Mouse (Mus musculus) kidney, embryonic 15.5 days (tissue): ENCODE results near the gene Sema3a. TPM values are rescaled to one million over a fixed set of nuclear protein-coding genes. Genes with fewer than 3 reads are reported as not detected.

Experiments used
- ATAC-seq: fragments of 200-750 bp; cut with Nextera tagmentation; replicated peaks from 2 replicates; pipeline ENCODE4 v1.8.0; 2017; ENCODE audit warnings: moderate TSS enrichment; ENCODE audit not compliant: low FRiP score
- H3K27ac ChIP-seq: fragments of 300-500 bp; sonication (generic); 2 replicates; pipeline ENCODE4 v1.5.1; 2015; ENCODE audit warnings: mild to moderate bottlenecking, inconsistent platforms
- H3K27me3 ChIP-seq: fragments of 300-500 bp; sonication (generic); 2 replicates; pipeline ENCODE4 v1.6.1; 2015; ENCODE audit warnings: inconsistent platforms
- H3K36me3 ChIP-seq: fragments of 300-500 bp; sonication (generic); 2 replicates; pipeline ENCODE4 v1.6.1; 2015; ENCODE audit warnings: inconsistent platforms
- H3K4me1 ChIP-seq: fragments of 300-500 bp; sonication (generic); 2 replicates; pipeline ENCODE4 v1.6.1; 2015; ENCODE audit warnings: inconsistent platforms
- H3K4me2 ChIP-seq: fragments of 300-500 bp; sonication (generic); 2 replicates; pipeline ENCODE4 v1.6.1; 2015; ENCODE audit warnings: moderate library complexity, mild to moderate bottlenecking, inconsistent platforms
- H3K4me3 ChIP-seq: fragments of 300-500 bp; sonication (generic); replicated peaks from 2 replicates; pipeline ENCODE4 v1.5.1; 2015; ENCODE audit warnings: mild to moderate bottlenecking, inconsistent platforms
- H3K9ac ChIP-seq: fragments of 300-500 bp; sonication (generic); 2 replicates; pipeline ENCODE4 v1.6.1; 2015; ENCODE audit warnings: mild to moderate bottlenecking, inconsistent platforms
- H3K9me3 ChIP-seq: fragments of 300-500 bp; sonication (generic); replicated peaks from 2 replicates; pipeline ENCODE4 v1.6.1; 2016; ENCODE audit warnings: inconsistent platforms
- WGBS: fragments of 180-500 bp; shearing (Covaris S2); methylation state at CpG from one replicate; pipeline ENCODE4 v1.1.7; 2015; ENCODE audit warnings: mixed read lengths; 5-methylcytosine and 5-hydroxymethylcytosine counted together
- polyA plus RNA-seq: library from polyadenylated mRNA; unstranded; fragments of >200 nt; fragmentation: Nextera tagmentation; extraction: Ambion mirVana; gene quantifications from 2 replicates; pipeline ENCODE4 v1.2.1, GENCODE M21; 2015

Sema3a gene
- polyA plus RNA-seq, 1 experiment from 2014 or later = 24.6 TPM

- H3K27ac ChIP-seq = no peak overlapping the region
- H3K4me3 ChIP-seq = no peak overlapping the region
- H3K9ac ChIP-seq = no peak overlapping the region
- no peak overlapping the region for H3K4me2 ChIP-seq
- H3K4me1 ChIP-seq = no peaks in the 10 kb centered on the region
- H3K27me3 ChIP-seq = no peaks in the 10 kb centered on the region
- ATAC-seq = no peak
- no peaks in the 10 kb centered on the region for H3K9me3 ChIP-seq
- H3K36me3 ChIP-seq = no peaks in the 10 kb centered on the region
- WGBS = 86% methylated on average over 3 of the region's 3 CpGs
Observed at GRCm38 (mm10) chr5:13387679-13388078, 262.5 kb downstream of the Sema3a start.

- 71% methylated on average over 3 of the region's 3 CpGs for WGBS
- no peaks in the 10 kb centered on the region for H3K27me3 ChIP-seq
- H3K4me1 ChIP-seq = no peaks in the 10 kb centered on the region
- H3K4me2 ChIP-seq = no peak overlapping the region
- ATAC-seq = no peak
- H3K4me3 ChIP-seq = no peak overlapping the region
- no peaks in the 10 kb centered on the region for H3K36me3 ChIP-seq
- H3K9ac ChIP-seq = no peak overlapping the region
- H3K27ac ChIP-seq = no peak overlapping the region
- no peaks in the 10 kb centered on the region for H3K9me3 ChIP-seq
Observed at GRCm38 (mm10) chr5:13389995-13390394, 264.8 kb downstream of the Sema3a start.

- ATAC-seq = no peak
- H3K27ac ChIP-seq = no peak overlapping the region
Observed at GRCm38 (mm10) chr5:13405432-13405831, 280.2 kb downstream of the Sema3a start.

GRCm38 (mm10) chr5:13406131-13406530 is 280.9 kb downstream of the Sema3a start:
- Histone ChIP-seq H3K4me3 (no peak overlapping the region), H3K9me3 (no peaks in the 10 kb centered on the region), H3K4me1 (no peaks in the 10 kb centered on the region), H3K4me2 (no peak overlapping the region), H3K36me3 (no peaks in the 10 kb centered on the region), H3K9ac (no peak overlapping the region), H3K27ac (no peak overlapping the region), H3K27me3 (no peaks in the 10 kb centered on the region)
- ATAC-seq = no peak
- WGBS = 75% methylated on average over 2 of the region's 2 CpGs

More at GRCm38 (mm10) chr5:13405432-13405831, 280.2 kb downstream of the Sema3a start:
- Histone ChIP-seq H3K36me3 (no peaks in the 10 kb centered on the region), H3K9me3 (no peaks in the 10 kb centered on the region), H3K4me2 (no peak overlapping the region), H3K4me1 (no peaks in the 10 kb centered on the region), H3K27me3 (no peaks in the 10 kb centered on the region), H3K9ac (no peak overlapping the region), H3K4me3 (no peak overlapping the region)
- 36% methylated on average over 1 of the region's 1 CpGs for WGBS

GRCm38 (mm10) chr5:13411920-13412319 is 286.7 kb downstream of the Sema3a start:
- H3K27ac ChIP-seq = no peak overlapping the region
- H3K4me1 ChIP-seq = no peaks in the 10 kb centered on the region
- no peaks in the 10 kb centered on the region for H3K9me3 ChIP-seq
- H3K27me3 ChIP-seq = no peaks in the 10 kb centered on the region
- H3K4me2 ChIP-seq = no peak overlapping the region
- H3K4me3 ChIP-seq = no peak overlapping the region
- WGBS = 74% methylated on average over 2 of the region's 2 CpGs
- no peaks in the 10 kb centered on the region for H3K36me3 ChIP-seq
- no peak for ATAC-seq
- no peak overlapping the region for H3K9ac ChIP-seq

- Histone ChIP-seq H3K4me2 (no peak overlapping the region), H3K9me3 (no peaks in the 10 kb centered on the region), H3K27ac (no peak overlapping the region), H3K4me1 (no peaks in the 10 kb centered on the region), H3K4me3 (no peak overlapping the region), H3K27me3 (no peaks in the 10 kb centered on the region), H3K36me3 (no peaks in the 10 kb centered on the region), H3K9ac (no peak overlapping the region)
- 79% methylated on average over 2 of the region's 2 CpGs for WGBS
- no peak for ATAC-seq
Observed at GRCm38 (mm10) chr5:13413915-13414525, 288.8 kb downstream of the Sema3a start.

- no peaks in the 10 kb centered on the region for H3K4me1 ChIP-seq
Observed at GRCm38 (mm10) chr5:13416960-13417710, 291.9 kb downstream of the Sema3a start.

GRCm38 (mm10) chr5:13421276-13421925 is 296.2 kb downstream of the Sema3a start:
- no peak overlapping the region for H3K9ac ChIP-seq
- no peaks in the 10 kb centered on the region for H3K27me3 ChIP-seq
- 81% methylated on average over 5 of the region's 5 CpGs for WGBS
- 0 out of 2 replicates have a peak, but pooled peaks cover 2% of the 10 kb centered on the region for H3K36me3 ChIP-seq
- H3K4me1 ChIP-seq = no peaks in the 10 kb centered on the region
- no peak for ATAC-seq
- no peak overlapping the region for H3K4me3 ChIP-seq
- no peak overlapping the region for H3K4me2 ChIP-seq
- no peaks in the 10 kb centered on the region for H3K9me3 ChIP-seq
- no peak overlapping the region for H3K27ac ChIP-seq

More at GRCm38 (mm10) chr5:13416960-13417710, 291.9 kb downstream of the Sema3a start:
- 42% methylated on average over 3 of the region's 3 CpGs for WGBS
- Histone ChIP-seq H3K27me3 (no peaks in the 10 kb centered on the region), H3K36me3 (no peaks in the 10 kb centered on the region), H3K27ac (0 out of 2 replicates have a peak overlapping the region, but pooled peaks have one; percentile 24), H3K4me2 (no peak overlapping the region), H3K9ac (no peak overlapping the region), H3K4me3 (no peak overlapping the region), H3K9me3 (no peaks in the 10 kb centered on the region)
- peak; percentile 69; the same call in 1 of the 2 replicates for ATAC-seq

- 0 out of 2 replicates have a peak, but pooled peaks cover 2% of the 10 kb centered on the region for H3K36me3 ChIP-seq
- H3K27ac ChIP-seq = no peak overlapping the region
- H3K4me1 ChIP-seq = no peaks in the 10 kb centered on the region
- 66% methylated on average over 1 of the region's 1 CpGs for WGBS
- no peak overlapping the region for H3K4me3 ChIP-seq
- no peak overlapping the region for H3K9ac ChIP-seq
- H3K9me3 ChIP-seq = no peaks in the 10 kb centered on the region
- no peak overlapping the region for H3K4me2 ChIP-seq
- ATAC-seq = no peak
- H3K27me3 ChIP-seq = no peaks in the 10 kb centered on the region
Observed at GRCm38 (mm10) chr5:13428702-13429101, 303.5 kb downstream of the Sema3a start.

GRCm38 (mm10) chr5:13431827-13432226 is 306.6 kb downstream of the Sema3a start:
- 84% methylated on average over 2 of the region's 2 CpGs for WGBS
- Histone ChIP-seq H3K4me1 (no peaks in the 10 kb centered on the region), H3K9ac (no peak overlapping the region)

GRCm38 (mm10) chr5:13432574-13432973 is 307.4 kb downstream of the Sema3a start:
- H3K27ac ChIP-seq = no peak overlapping the region
- H3K4me1 ChIP-seq = no peaks in the 10 kb centered on the region
- no peaks in the 10 kb centered on the region for H3K9me3 ChIP-seq
- ATAC-seq = no peak
- H3K4me3 ChIP-seq = no peak overlapping the region
- no peak overlapping the region for H3K9ac ChIP-seq
- H3K27me3 ChIP-seq = no peaks in the 10 kb centered on the region
- H3K36me3 ChIP-seq = no peaks in the 10 kb centered on the region
- H3K4me2 ChIP-seq = no peak overlapping the region
- WGBS = 26% methylated on average over 3 of the region's 3 CpGs

More at GRCm38 (mm10) chr5:13431827-13432226, 306.6 kb downstream of the Sema3a start:
- no peak for ATAC-seq
- Histone ChIP-seq H3K9me3 (no peaks in the 10 kb centered on the region), H3K27ac (no peak overlapping the region), H3K27me3 (no peaks in the 10 kb centered on the region), H3K4me3 (no peak overlapping the region), H3K36me3 (no peaks in the 10 kb centered on the region), H3K4me2 (no peak overlapping the region)

- Histone ChIP-seq H3K9ac (no peak overlapping the region), H3K27ac (no peak overlapping the region), H3K4me3 (no peak overlapping the region), H3K4me1 (no peaks in the 10 kb centered on the region), H3K4me2 (no peak overlapping the region), H3K9me3 (no peaks in the 10 kb centered on the region), H3K27me3 (no peaks in the 10 kb centered on the region), H3K36me3 (no peaks in the 10 kb centered on the region)
- no peak for ATAC-seq
- 58% methylated on average over 2 of the region's 2 CpGs for WGBS
Observed at GRCm38 (mm10) chr5:13433303-13433702, 308.1 kb downstream of the Sema3a start.
